Mouse (Mus musculus) midbrain, embryonic 15.5 days (tissue): Measurements from ENCODE around the gene Ptpn13. TPM values are rescaled to one million over a fixed set of nuclear protein-coding genes. Genes with fewer than 3 reads are reported as not detected.

ENCODE experiments used
- ATAC-seq: fragments of 200-750 bp; cut with Nextera tagmentation; replicated peaks from 2 replicates; pipeline ENCODE4 v1.8.0; 2017; ENCODE audit warnings: moderate TSS enrichment
- H3K27ac ChIP-seq: fragments of 300-500 bp; sonication (generic); 2 replicates; pipeline ENCODE4 v1.5.1; 2015; ENCODE audit warnings: mild to moderate bottlenecking, inconsistent platforms
- H3K27me3 ChIP-seq: fragments of 300-500 bp; sonication (generic); replicated peaks from 2 replicates; pipeline ENCODE4 v1.6.1; 2015; ENCODE audit warnings: inconsistent platforms
- H3K36me3 ChIP-seq: fragments of 300-500 bp; sonication (generic); replicated peaks from 2 replicates; pipeline ENCODE4 v1.6.1; 2015; ENCODE audit warnings: inconsistent platforms
- H3K4me1 ChIP-seq: fragments of 300-500 bp; sonication (generic); 2 replicates; pipeline ENCODE4 v1.6.1; 2015; ENCODE audit warnings: inconsistent platforms
- H3K4me2 ChIP-seq: fragments of 300-500 bp; sonication (generic); 2 replicates; pipeline ENCODE4 v1.6.1; 2015; ENCODE audit warnings: inconsistent platforms, mild to moderate bottlenecking, moderate library complexity
- H3K4me3 ChIP-seq: fragments of 300-500 bp; sonication (generic); 2 replicates; pipeline ENCODE4 v1.5.1; 2015; ENCODE audit warnings: mild to moderate bottlenecking, inconsistent platforms
- H3K9ac ChIP-seq: fragments of 300-500 bp; sonication (generic); 2 replicates; pipeline ENCODE4 v1.6.1; 2015; ENCODE audit warnings: mild to moderate bottlenecking, inconsistent platforms
- H3K9me3 ChIP-seq: fragments of 300-500 bp; sonication (generic); 2 replicates; pipeline ENCODE4 v1.6.1; 2016; ENCODE audit warnings: inconsistent platforms
- WGBS: fragments of 180-500 bp; shearing (Covaris S2); methylation state at CpG from one replicate; pipeline ENCODE4 v1.1.7; 2015; ENCODE audit warnings: mixed read lengths; 5-methylcytosine and 5-hydroxymethylcytosine counted together
- polyA plus RNA-seq: library from polyadenylated mRNA; unstranded; fragments of >200 nt; fragmentation: Nextera tagmentation; extraction: Ambion mirVana; gene quantifications from 2 replicates; pipeline ENCODE4 v1.2.1, GENCODE M21; 2015

Ptpn13 gene
- polyA plus RNA-seq, 1 experiment from 2014 or later = 5.9 TPM

GRCm38 (mm10) chr5:103473467-103474096, 48.6 kb downstream of the Ptpn13 start:
- H3K4me1 ChIP-seq = no peaks in the 10 kb centered on the region
- no peaks in the 10 kb centered on the region for H3K9me3 ChIP-seq
- no peak overlapping the region for H3K4me3 ChIP-seq
- no peak overlapping the region for H3K9ac ChIP-seq
- no peaks in the 10 kb centered on the region for H3K27me3 ChIP-seq
- no peak for ATAC-seq
- 92% methylated on average over 11 of the region's 11 CpGs for WGBS
- H3K4me2 ChIP-seq = no peak overlapping the region
- H3K36me3 ChIP-seq = no peaks in the 10 kb centered on the region
- no peak overlapping the region for H3K27ac ChIP-seq

GRCm38 (mm10) chr5:103474259-103474658, 49.3 kb downstream of the Ptpn13 start:
- Histone ChIP-seq H3K27ac (no peak overlapping the region), H3K27me3 (no peaks in the 10 kb centered on the region), H3K36me3 (no peaks in the 10 kb centered on the region), H3K4me1 (no peaks in the 10 kb centered on the region), H3K9ac (no peak overlapping the region), H3K9me3 (no peaks in the 10 kb centered on the region), H3K4me2 (no peak overlapping the region), H3K4me3 (no peak overlapping the region)
- WGBS = 88% methylated on average over 4 of the region's 4 CpGs
- ATAC-seq = no peak

GRCm38 (mm10) chr5:103475503-103475902, 50.5 kb downstream of the Ptpn13 start:
- no peaks in the 10 kb centered on the region for H3K36me3 ChIP-seq
- H3K4me3 ChIP-seq = no peak overlapping the region
- H3K4me2 ChIP-seq = no peak overlapping the region
- no peak overlapping the region for H3K9ac ChIP-seq
- no peak for ATAC-seq
- no peak overlapping the region for H3K27ac ChIP-seq
- no peaks in the 10 kb centered on the region for H3K27me3 ChIP-seq
- H3K9me3 ChIP-seq = no peaks in the 10 kb centered on the region
- no peaks in the 10 kb centered on the region for H3K4me1 ChIP-seq
- WGBS = 94% methylated on average over 5 of the region's 5 CpGs

- H3K9ac ChIP-seq = no peak overlapping the region
- H3K4me3 ChIP-seq = no peak overlapping the region
- no peaks in the 10 kb centered on the region for H3K4me1 ChIP-seq
- 95% methylated on average over 5 of the region's 5 CpGs for WGBS
- no peaks in the 10 kb centered on the region for H3K9me3 ChIP-seq
- ATAC-seq = no peak
- H3K27ac ChIP-seq = no peak overlapping the region
- no peaks in the 10 kb centered on the region for H3K36me3 ChIP-seq
- H3K27me3 ChIP-seq = no peaks in the 10 kb centered on the region
- H3K4me2 ChIP-seq = no peak overlapping the region
Measured at GRCm38 (mm10) chr5:103479503-103479902, 54.5 kb downstream of the Ptpn13 start.

GRCm38 (mm10) chr5:103481222-103481621, 56.2 kb downstream of the Ptpn13 start:
- ATAC-seq = no peak
- no peaks in the 10 kb centered on the region for H3K4me1 ChIP-seq
- no peaks in the 10 kb centered on the region for H3K36me3 ChIP-seq
- no peaks in the 10 kb centered on the region for H3K27me3 ChIP-seq
- H3K9me3 ChIP-seq = no peaks in the 10 kb centered on the region
- no peak overlapping the region for H3K4me2 ChIP-seq
- 96% methylated on average over 2 of the region's 2 CpGs for WGBS
- H3K27ac ChIP-seq = no peak overlapping the region
- H3K4me3 ChIP-seq = no peak overlapping the region
- no peak overlapping the region for H3K9ac ChIP-seq

- 86% methylated on average over 7 of the region's 7 CpGs for WGBS
Measured at GRCm38 (mm10) chr5:103487001-103487400, 62.0 kb downstream of the Ptpn13 start.

GRCm38 (mm10) chr5:103490964-103491363, 66.0 kb downstream of the Ptpn13 start:
- no peaks in the 10 kb centered on the region for H3K9me3 ChIP-seq
- ATAC-seq = no peak
- no peak overlapping the region for H3K27ac ChIP-seq
- no peak overlapping the region for H3K9ac ChIP-seq
- WGBS = 91% methylated on average over 8 of the region's 8 CpGs
- H3K4me1 ChIP-seq = no peaks in the 10 kb centered on the region
- no peak overlapping the region for H3K4me3 ChIP-seq
- H3K4me2 ChIP-seq = no peak overlapping the region
- no peaks in the 10 kb centered on the region for H3K36me3 ChIP-seq
- H3K27me3 ChIP-seq = no peaks in the 10 kb centered on the region

More at GRCm38 (mm10) chr5:103487001-103487400, 62.0 kb downstream of the Ptpn13 start:
- Histone ChIP-seq H3K27me3 (no peaks in the 10 kb centered on the region), H3K4me1 (no peaks in the 10 kb centered on the region), H3K4me2 (no peak overlapping the region), H3K27ac (no peak overlapping the region), H3K9ac (no peak overlapping the region), H3K36me3 (no peaks in the 10 kb centered on the region), H3K9me3 (no peaks in the 10 kb centered on the region), H3K4me3 (no peak overlapping the region)
- ATAC-seq = no peak

GRCm38 (mm10) chr5:103491788-103492187, 66.8 kb downstream of the Ptpn13 start:
- no peaks in the 10 kb centered on the region for H3K9me3 ChIP-seq
- H3K4me1 ChIP-seq = no peaks in the 10 kb centered on the region
- no peak overlapping the region for H3K4me2 ChIP-seq
- WGBS = 92% methylated on average over 5 of the region's 5 CpGs
- no peaks in the 10 kb centered on the region for H3K27me3 ChIP-seq
- H3K36me3 ChIP-seq = no peaks in the 10 kb centered on the region
- H3K4me3 ChIP-seq = no peak overlapping the region
- no peak overlapping the region for H3K9ac ChIP-seq
- no peak overlapping the region for H3K27ac ChIP-seq
- ATAC-seq = no peak

GRCm38 (mm10) chr5:103497061-103497460, 72.1 kb downstream of the Ptpn13 start:
- Histone ChIP-seq H3K4me1 (no peaks in the 10 kb centered on the region), H3K9ac (no peak overlapping the region), H3K9me3 (no peaks in the 10 kb centered on the region), H3K27me3 (no peaks in the 10 kb centered on the region), H3K36me3 (no peaks in the 10 kb centered on the region), H3K4me3 (no peak overlapping the region), H3K27ac (no peak overlapping the region), H3K4me2 (no peak overlapping the region)
- no peak for ATAC-seq
- 83% methylated on average over 5 of the region's 5 CpGs for WGBS

- no peaks in the 10 kb centered on the region for H3K9me3 ChIP-seq
- H3K4me2 ChIP-seq = no peak overlapping the region
- H3K4me1 ChIP-seq = no peaks in the 10 kb centered on the region
- WGBS = 78% methylated on average over 2 of the region's 2 CpGs
- no peaks in the 10 kb centered on the region for H3K27me3 ChIP-seq
- no peaks in the 10 kb centered on the region for H3K36me3 ChIP-seq
- H3K9ac ChIP-seq = no peak overlapping the region
- H3K27ac ChIP-seq = no peak overlapping the region
- no peak overlapping the region for H3K4me3 ChIP-seq
- no peak for ATAC-seq
Measured at GRCm38 (mm10) chr5:103497480-103497879, 72.5 kb downstream of the Ptpn13 start.

GRCm38 (mm10) chr5:103499305-103499704, 74.3 kb downstream of the Ptpn13 start:
- 64% methylated on average over 6 of the region's 6 CpGs for WGBS
- no peak for ATAC-seq
- H3K4me3 ChIP-seq = no peak overlapping the region

GRCm38 (mm10) chr5:103501076-103501475, 76.1 kb downstream of the Ptpn13 start:
- no peaks in the 10 kb centered on the region for H3K36me3 ChIP-seq
- H3K27me3 ChIP-seq = no peaks in the 10 kb centered on the region
- H3K9ac ChIP-seq = no peak overlapping the region
- ATAC-seq = no peak
- H3K27ac ChIP-seq = no peak overlapping the region
- no peak overlapping the region for H3K4me2 ChIP-seq
- H3K4me3 ChIP-seq = no peak overlapping the region
- WGBS = 95% methylated on average over 9 of the region's 9 CpGs
- H3K9me3 ChIP-seq = no peaks in the 10 kb centered on the region
- H3K4me1 ChIP-seq = no peaks in the 10 kb centered on the region

More at GRCm38 (mm10) chr5:103499305-103499704, 74.3 kb downstream of the Ptpn13 start:
- no peak overlapping the region for H3K9ac ChIP-seq
- H3K9me3 ChIP-seq = no peaks in the 10 kb centered on the region
- no peaks in the 10 kb centered on the region for H3K27me3 ChIP-seq
- H3K4me1 ChIP-seq = no peaks in the 10 kb centered on the region
- H3K36me3 ChIP-seq = no peaks in the 10 kb centered on the region
- H3K27ac ChIP-seq = no peak overlapping the region
- no peak overlapping the region for H3K4me2 ChIP-seq

- Histone ChIP-seq H3K9me3 (no peaks in the 10 kb centered on the region), H3K4me2 (no peak overlapping the region), H3K4me1 (no peaks in the 10 kb centered on the region), H3K27me3 (no peaks in the 10 kb centered on the region), H3K36me3 (no peaks in the 10 kb centered on the region), H3K27ac (no peak overlapping the region), H3K9ac (no peak overlapping the region), H3K4me3 (no peak overlapping the region)
- WGBS = 93% methylated on average over 6 of the region's 6 CpGs
- ATAC-seq = no peak
Measured at GRCm38 (mm10) chr5:103501839-103502238, 76.8 kb downstream of the Ptpn13 start.
